Mouse (Mus musculus) forebrain, embryonic 11.5 days (tissue): ENCODE data around the gene Rarres2. TPM values are rescaled to one million over a fixed set of nuclear protein-coding genes. Genes with fewer than 3 reads are reported as not detected.
A peak's percentile ranks its signal among the peaks of the same experiment; 100 is the strongest.

Experiments used
- ATAC-seq: fragments of 200-750 bp; cut with Nextera tagmentation; replicated peaks from 2 replicates; pipeline ENCODE4 v1.8.0; 2017; ENCODE audit warnings: moderate TSS enrichment; ENCODE audit not compliant: low FRiP score
- DNase-seq: peaks from one replicate; pipeline ENCODE4 v3.0.0-alpha.2; 2017; ENCODE audit warnings: low spot score
- H3K27ac ChIP-seq: fragments of 300-500 bp; sonication (generic); 2 replicates; pipeline ENCODE4 v1.5.1; 2014; ENCODE audit warnings: low read depth, low read length
- H3K27me3 ChIP-seq: fragments of 300-500 bp; sonication (generic); 2 replicates; pipeline ENCODE4 v1.6.1; 2014; ENCODE audit warnings: mild to moderate bottlenecking, low read length, mixed read lengths; ENCODE audit not compliant: control insufficient read depth, insufficient read depth
- H3K36me3 ChIP-seq: fragments of 300-500 bp; sonication (generic); 2 replicates; pipeline ENCODE4 v1.6.1; 2014; ENCODE audit warnings: mild to moderate bottlenecking, low read length, moderate library complexity, mixed read lengths; ENCODE audit not compliant: control insufficient read depth, insufficient read depth
- H3K4me1 ChIP-seq: fragments of 300-500 bp; sonication (generic); replicated peaks from 2 replicates; pipeline ENCODE4 v1.6.1; 2014; ENCODE audit warnings: low read length, mixed read lengths; ENCODE audit not compliant: control insufficient read depth, insufficient read depth
- H3K4me2 ChIP-seq: fragments of 300-500 bp; sonication (generic); 2 replicates; pipeline ENCODE4 v1.6.1; 2014; ENCODE audit warnings: low read depth, mild to moderate bottlenecking, low read length, moderate library complexity, mixed read lengths; ENCODE audit not compliant: severe bottlenecking
- H3K4me3 ChIP-seq: fragments of 300-500 bp; sonication (generic); 2 replicates; pipeline ENCODE4 v1.5.1; 2014; ENCODE audit warnings: low read depth, low read length
- H3K9ac ChIP-seq: fragments of 300-500 bp; sonication (generic); 2 replicates; pipeline ENCODE4 v1.6.1; 2014; ENCODE audit warnings: low read length
- H3K9me3 ChIP-seq: fragments of 300-500 bp; sonication (generic); 2 replicates; pipeline ENCODE4 v1.6.1; 2016; ENCODE audit warnings: low read length, mixed read lengths; ENCODE audit not compliant: control insufficient read depth
- WGBS: fragments of 180-500 bp; shearing (Covaris S2); extraction: QIAGEN DNeasy Blood & Tissue Kit; methylation state at CpG from one replicate; pipeline ENCODE4 v1.1.7; 2014; 5-methylcytosine and 5-hydroxymethylcytosine counted together
- polyA plus RNA-seq: library from polyadenylated mRNA; unstranded; fragments of >200 nt; fragmentation: Nextera tagmentation; extraction: Ambion mirVana; gene quantifications from 2 replicates; pipeline ENCODE4 v1.2.1, GENCODE M21; 2014

Gene Rarres2
- polyA plus RNA-seq, 1 experiment from 2014 or later, result 0.60 TPM

DNA sequence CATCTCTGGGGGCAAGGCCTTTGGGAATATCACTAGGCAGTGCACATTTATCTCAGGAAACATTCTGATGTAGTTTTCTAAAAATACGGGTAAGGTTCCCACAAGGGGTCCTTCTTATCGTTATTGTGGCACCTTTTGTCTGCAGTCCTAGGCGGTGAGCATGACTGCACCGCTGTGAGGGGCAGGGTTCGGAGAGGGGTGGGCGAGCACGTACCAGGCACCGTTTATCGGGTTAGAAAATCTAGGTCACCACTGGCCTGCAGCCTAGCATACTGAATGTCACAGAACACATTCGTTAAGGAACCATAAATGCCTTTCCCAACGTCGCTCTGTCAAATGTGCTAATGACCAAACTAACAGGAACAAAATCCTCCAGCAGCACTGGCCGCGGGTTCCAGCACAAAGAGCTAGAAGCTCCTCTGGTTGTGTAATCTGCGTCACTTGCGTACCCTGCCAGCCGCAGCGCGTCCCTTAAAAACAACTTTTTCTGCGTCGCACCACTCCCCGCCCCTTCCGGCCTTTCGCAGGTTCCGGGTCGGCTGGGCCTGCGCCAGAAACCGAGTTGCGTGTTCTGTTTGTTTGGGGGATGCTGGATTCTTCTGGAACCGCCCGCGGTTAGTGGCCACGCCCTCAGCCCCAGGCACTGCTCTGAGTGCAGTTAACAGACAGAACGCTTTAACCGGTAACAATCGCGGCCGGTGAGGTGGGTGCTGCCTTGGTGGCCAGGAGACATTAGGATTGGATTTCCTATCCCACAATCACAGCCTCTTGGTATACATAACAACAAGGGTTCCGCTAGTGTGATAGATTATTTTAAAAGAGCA lies 18.1 kb downstream of the Rarres2 start, which contains the start of gene Lrrc61:
Gene Lrrc61 (plus strand): TSS at position 517 of the 824 bp plus-strand sequence.
- ATAC-seq (peak; percentile 89), DNase-seq (peak; percentile 94)
- Histone ChIP-seq H3K36me3 (no peaks in the 10 kb centered on the region), H3K27me3 (no peaks in the 10 kb centered on the region), H3K9me3 (no peaks in the 10 kb centered on the region), H3K4me1 (peaks cover 4% of the 10 kb centered on the region; the same call in 1 of the 2 replicates), H3K9ac (peak within 1 kb of the TSS; percentile 81), H3K4me3 (peak within 1 kb of the TSS; percentile 40), H3K4me2 (peak within 1 kb of the TSS; percentile 85), H3K27ac (peak within 1 kb of the TSS; percentile 92)
- under 1% methylated on average over 39 of the region's 39 CpGs for WGBS

DNA sequence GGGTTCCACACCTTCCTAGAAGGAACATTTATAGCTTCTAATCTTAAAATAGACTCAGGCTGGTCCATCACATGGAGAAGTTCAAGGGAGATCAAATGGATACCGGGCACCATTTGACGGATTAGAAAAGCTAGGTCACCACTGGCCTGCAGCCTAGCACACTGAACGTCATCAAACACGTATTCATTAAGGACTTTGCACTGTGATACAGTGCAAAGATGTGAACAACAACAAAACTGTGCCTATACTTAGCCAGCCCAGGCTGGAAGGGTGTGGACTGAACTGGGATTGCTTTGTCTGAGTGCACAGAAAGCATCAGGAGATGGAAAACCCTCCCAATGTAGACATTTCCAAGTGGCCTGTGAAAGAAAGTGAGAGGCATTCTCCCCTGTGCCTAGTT lies 18.8 kb downstream of the Rarres2 start:
- WGBS, result 82% methylated on average over 4 of the region's 4 CpGs
- Histone ChIP-seq H3K27me3 (no peaks in the 10 kb centered on the region), H3K27ac (peak overlapping the region; percentile 92), H3K4me3 (peak overlapping the region; percentile 40), H3K4me1 (peaks cover 4% of the 10 kb centered on the region; the same call in 1 of the 2 replicates), H3K9ac (peak overlapping the region; percentile 81), H3K36me3 (no peaks in the 10 kb centered on the region), H3K4me2 (peak overlapping the region; percentile 85), H3K9me3 (no peaks in the 10 kb centered on the region)
- DNase-seq (no peak), ATAC-seq (0 out of 2 replicates have a peak, but pooled peaks have one; percentile 8)

DNA sequence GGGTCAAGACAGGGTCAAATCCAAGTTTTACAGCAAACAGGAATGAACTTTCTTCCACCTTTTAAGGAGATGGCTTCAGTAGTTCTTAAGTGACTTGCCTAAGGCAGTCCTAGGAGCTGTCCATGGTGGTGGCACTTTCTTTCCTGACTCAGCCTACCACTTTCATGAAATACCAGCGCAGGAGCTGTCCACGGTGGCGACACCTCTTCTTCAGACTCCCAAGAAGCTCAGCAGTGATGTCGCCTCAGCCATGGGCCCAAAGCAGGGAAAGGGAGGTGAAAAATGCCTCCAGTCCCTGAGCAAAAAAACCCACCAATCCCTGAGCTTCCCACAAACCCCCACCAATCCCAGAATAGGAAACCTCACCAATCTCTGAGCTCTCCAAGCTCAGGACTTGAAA lies 19.7 kb downstream of the Rarres2 start:
- DNase-seq, result peak; percentile 51

DNA sequence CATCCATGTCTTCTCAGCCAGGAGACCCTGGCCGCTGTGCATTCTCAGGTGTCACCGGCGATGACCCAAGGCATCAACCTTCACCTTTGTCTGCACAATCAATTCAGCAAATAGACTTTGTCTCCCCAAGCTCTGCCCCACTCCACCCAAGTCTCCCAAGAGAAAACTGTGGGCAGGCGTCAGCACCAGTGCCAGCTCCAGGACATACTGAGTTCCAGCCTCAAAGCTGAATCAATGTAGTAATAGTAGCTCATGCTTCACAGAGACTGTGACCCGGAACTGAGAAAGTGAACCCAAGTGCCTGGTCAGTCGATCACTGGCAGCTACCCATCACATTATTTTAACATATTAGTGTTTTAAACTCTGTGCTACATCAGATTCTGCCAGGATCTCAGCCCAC lies 24.3 kb downstream of the Rarres2 start:
- Histone ChIP-seq H3K27me3 (no peaks in the 10 kb centered on the region), H3K27ac (no peak overlapping the region), H3K9me3 (no peaks in the 10 kb centered on the region), H3K36me3 (no peaks in the 10 kb centered on the region), H3K4me1 (no peaks in the 10 kb centered on the region), H3K4me3 (no peak overlapping the region), H3K9ac (no peak overlapping the region), H3K4me2 (no peak overlapping the region)
- no peak for DNase-seq
- no peak for ATAC-seq
- 85% methylated on average over 6 of the region's 6 CpGs for WGBS

More for the DNA sequence above, 19.7 kb downstream of the Rarres2 start:
- Histone ChIP-seq H3K4me1 (peaks cover 4% of the 10 kb centered on the region; the same call in 1 of the 2 replicates), H3K36me3 (no peaks in the 10 kb centered on the region), H3K9me3 (no peaks in the 10 kb centered on the region), H3K9ac (no peak overlapping the region), H3K4me3 (no peak overlapping the region), H3K4me2 (no peak overlapping the region), H3K27me3 (no peaks in the 10 kb centered on the region), H3K27ac (no peak overlapping the region)
- no peak for ATAC-seq
- 69% methylated on average over 4 of the region's 4 CpGs for WGBS

DNA sequence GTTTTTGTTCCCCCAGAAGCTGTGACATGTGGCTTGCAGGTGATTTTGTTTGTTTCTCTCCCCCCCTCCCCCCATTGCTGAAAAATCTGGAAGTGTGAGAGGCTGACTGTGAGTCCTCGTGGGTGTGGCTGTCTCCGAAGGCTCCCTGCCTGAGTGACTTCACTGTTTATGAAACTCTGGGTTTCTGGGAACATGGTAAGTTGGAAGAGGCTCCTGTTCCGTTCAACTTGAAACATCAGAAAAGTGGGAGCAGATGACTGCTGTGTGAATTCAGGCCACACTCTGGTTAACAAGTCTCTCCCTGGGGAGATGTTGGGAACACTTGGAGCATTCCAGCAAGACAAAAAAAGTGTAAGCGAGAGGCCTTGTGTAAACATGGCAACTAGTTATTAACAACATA lies 25.7 kb downstream of the Rarres2 start:
- Histone ChIP-seq H3K27me3 (no peaks in the 10 kb centered on the region), H3K27ac (no peak overlapping the region), H3K4me2 (no peak overlapping the region), H3K4me3 (no peak overlapping the region), H3K9ac (no peak overlapping the region), H3K4me1 (no peaks in the 10 kb centered on the region), H3K9me3 (no peaks in the 10 kb centered on the region), H3K36me3 (no peaks in the 10 kb centered on the region)
- WGBS, result 80% methylated on average over 4 of the region's 4 CpGs
- DNase-seq, result no peak
- ATAC-seq, result no peak

DNA sequence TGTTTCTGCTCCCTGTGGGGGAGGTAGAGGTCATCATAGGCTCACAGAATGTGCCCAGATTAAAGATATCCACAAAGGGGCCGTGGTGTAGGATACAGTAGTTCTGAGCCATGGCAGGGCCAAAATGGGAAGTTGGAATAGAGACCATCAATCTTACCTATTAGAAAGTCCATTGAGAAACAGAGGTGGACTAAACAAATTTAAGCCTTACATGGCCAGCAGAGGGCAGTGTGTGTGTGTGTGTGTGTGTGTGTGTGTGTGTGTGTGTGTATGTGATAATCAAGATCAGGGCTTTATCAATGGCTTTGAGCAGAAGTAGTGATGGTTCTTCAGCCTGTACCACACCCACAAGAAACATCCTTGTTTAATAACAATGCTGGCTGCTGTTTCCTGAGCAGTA lies 26.3 kb downstream of the Rarres2 start:
- Histone ChIP-seq H3K9ac (no peak overlapping the region), H3K4me3 (no peak overlapping the region), H3K36me3 (no peaks in the 10 kb centered on the region), H3K27me3 (no peaks in the 10 kb centered on the region), H3K9me3 (no peaks in the 10 kb centered on the region), H3K27ac (no peak overlapping the region), H3K4me1 (no peaks in the 10 kb centered on the region), H3K4me2 (no peak overlapping the region)
- DNase-seq, result peak; percentile 57
- ATAC-seq, result no peak
- 61% methylated on average over 1 of the region's 1 CpGs for WGBS

DNA sequence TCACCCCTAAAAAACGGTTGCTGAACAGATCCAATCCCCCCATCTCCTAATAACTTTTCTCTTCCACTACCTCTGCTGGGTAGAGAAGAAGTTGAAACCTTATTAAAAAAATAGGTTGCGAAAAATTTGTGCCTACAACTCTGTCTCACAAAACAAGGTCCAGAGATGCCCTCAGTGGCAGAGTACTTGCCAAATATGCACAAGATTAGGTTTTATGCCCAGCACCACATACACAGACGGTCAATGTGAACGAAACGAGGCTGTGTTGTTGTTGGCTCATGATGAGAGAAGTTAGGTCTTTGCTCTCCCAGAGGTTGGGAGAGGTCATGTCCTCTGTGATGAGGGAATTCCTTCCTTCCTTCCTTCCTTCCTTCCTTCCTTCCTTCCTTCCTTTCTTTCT lies 27.3 kb downstream of the Rarres2 start:
- H3K27ac ChIP-seq, result no peak overlapping the region
- no peaks in the 10 kb centered on the region for H3K27me3 ChIP-seq
- H3K4me1 ChIP-seq, result no peaks in the 10 kb centered on the region
- ATAC-seq (no peak), DNase-seq (no peak)
- 83% methylated on average over 5 of the region's 5 CpGs for whole genome bisulfite sequencing
- no peak overlapping the region for H3K4me3 ChIP-seq
- H3K9ac ChIP-seq, result no peak overlapping the region
- no peaks in the 10 kb centered on the region for H3K36me3 ChIP-seq
- H3K9me3 ChIP-seq, result no peaks in the 10 kb centered on the region
- no peak overlapping the region for H3K4me2 ChIP-seq

DNA sequence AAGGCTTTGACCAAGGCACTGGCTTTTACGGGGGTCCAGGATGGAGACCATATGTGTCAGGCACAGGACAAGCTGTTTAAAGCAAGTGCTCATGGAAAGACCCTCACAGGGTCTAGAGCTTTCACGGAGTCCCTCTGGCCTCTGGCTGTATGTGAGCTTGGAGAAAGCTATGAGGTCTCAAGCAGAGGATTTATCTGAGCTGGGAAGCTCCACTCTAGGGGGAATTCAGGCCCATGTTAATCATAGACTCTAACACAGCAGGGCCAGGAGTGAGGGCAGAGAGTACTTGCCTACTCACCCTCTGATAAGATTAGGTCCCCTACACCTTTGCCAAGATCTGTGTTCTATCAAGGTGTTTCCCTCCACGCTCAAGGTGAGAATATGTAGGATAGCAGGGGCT lies 30.0 kb downstream of the Rarres2 start:
- ATAC-seq (no peak), DNase-seq (no peak)
- 84% methylated on average over 3 of the region's 3 CpGs for WGBS
- H3K4me3 ChIP-seq, result no peak overlapping the region
- no peak overlapping the region for H3K4me2 ChIP-seq
- no peaks in the 10 kb centered on the region for H3K27me3 ChIP-seq
- no peak overlapping the region for H3K27ac ChIP-seq
- H3K36me3 ChIP-seq, result no peaks in the 10 kb centered on the region
- no peak overlapping the region for H3K9ac ChIP-seq
- H3K9me3 ChIP-seq, result no peaks in the 10 kb centered on the region
- H3K4me1 ChIP-seq, result peaks cover 6% of the 10 kb centered on the region; the same call in 1 of the 2 replicates
